15 mouse cellular contexts compared by ENCODE assay signal in the genomic region with DNA sequence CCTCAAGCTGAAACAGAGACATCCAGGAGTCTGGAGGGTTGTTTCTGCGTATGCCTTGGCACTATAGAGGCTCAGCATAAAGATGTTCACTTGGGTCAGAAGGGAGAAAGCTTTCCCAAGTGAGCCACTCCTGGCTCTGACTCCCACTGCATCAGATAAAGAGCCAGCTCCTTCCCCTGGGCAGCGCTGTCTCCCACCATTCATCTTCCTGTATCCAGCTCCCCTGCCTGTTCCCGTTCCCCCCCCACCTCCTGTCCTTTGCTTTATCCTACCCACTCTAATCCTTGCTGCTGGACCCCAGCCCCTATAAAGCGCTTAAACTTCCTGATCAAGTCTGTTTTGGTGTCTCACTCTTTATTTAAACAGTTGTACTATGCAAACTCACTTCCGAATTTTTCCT. TPM values are rescaled to one million over a fixed set of nuclear protein-coding genes. Genes with fewer than 3 reads are reported as not detected.
DNase-seq lines count a peak whose midpoint lies in the region; ATAC-seq lines count a peak whose summit lies in the region.
"Had no signal": no experiment of that assay in that cellular context is flagged by ENCODE, and none has a peak within 500 bp of the region (broad histone marks: within the 10 kb centered on the region; RNA-seq: fewer than 3 reads in every experiment).

No protein-coding gene starts in this region.

- peaks cover 16% of the 10 kb centered on the region; the same call in 1 of the 2 replicates for H3K27me3 ChIP-seq in forebrain, embryonic 13.5 days
- H3K27me3 ChIP-seq in forebrain, embryonic 10.5 days (ENCODE audit: poor library complexity, severe bottlenecking) = peaks cover 40% of the 10 kb centered on the region
- H3K27me3 ChIP-seq in hindbrain, embryonic 11.5 days (ENCODE audit: control insufficient read depth, insufficient read depth, low read length) = peaks cover 6% of the 10 kb centered on the region
- peaks cover 26% of the 10 kb centered on the region for H3K27me3 ChIP-seq in midbrain, embryonic 12.5 days
- H3K27me3 ChIP-seq in neural tube, embryonic 15.5 days (replicated peaks) = no peaks in the 10 kb centered on the region

- 28% methylated on average over 5 of the region's 5 CpGs for WGBS in forebrain, embryonic 13.5 days
- 28% methylated on average over 5 of the region's 5 CpGs for WGBS in forebrain, embryonic 10.5 days
- WGBS in hindbrain, embryonic 11.5 days = 35% methylated on average over 5 of the region's 5 CpGs
- 26% methylated on average over 5 of the region's 5 CpGs for WGBS in midbrain, embryonic 12.5 days
- 30% methylated on average over 5 of the region's 5 CpGs for WGBS in neural tube, embryonic 15.5 days

- peaks cover 22% of the 10 kb centered on the region for H3K4me1 ChIP-seq in forebrain, embryonic 13.5 days
- H3K4me1 ChIP-seq in forebrain, embryonic 10.5 days = peaks cover 15% of the 10 kb centered on the region
- H3K4me1 ChIP-seq in hindbrain, embryonic 11.5 days (replicated peaks; ENCODE audit: control insufficient read depth, insufficient read depth, low read length) = no peaks in the 10 kb centered on the region
- peaks cover 10% of the 10 kb centered on the region for H3K4me1 ChIP-seq in midbrain, embryonic 12.5 days
- H3K4me1 ChIP-seq in neural tube, embryonic 15.5 days = peaks cover 60% of the 10 kb centered on the region

- H3K36me3 ChIP-seq in forebrain, embryonic 13.5 days (ENCODE audit: poor library complexity, severe bottlenecking) = no peaks in the 10 kb centered on the region
- no peaks in the 10 kb centered on the region for H3K36me3 ChIP-seq in forebrain, embryonic 10.5 days (replicated peaks)
- H3K36me3 ChIP-seq in hindbrain, embryonic 11.5 days (ENCODE audit: control insufficient read depth, insufficient read depth, low read length) = no peaks in the 10 kb centered on the region
- no peaks in the 10 kb centered on the region for H3K36me3 ChIP-seq in midbrain, embryonic 12.5 days
- H3K36me3 ChIP-seq in neural tube, embryonic 15.5 days = no peaks in the 10 kb centered on the region

- peak overlapping the region; percentile 55 for H3K4me3 ChIP-seq in forebrain, embryonic 13.5 days
- H3K4me3 ChIP-seq in forebrain, embryonic 10.5 days = no peak overlapping the region
- peak overlapping the region; percentile 47; the same call in 1 of the 2 replicates for H3K4me3 ChIP-seq in hindbrain, embryonic 11.5 days (ENCODE audit: low read depth, low read length)
- H3K4me3 ChIP-seq in midbrain, embryonic 12.5 days = peak overlapping the region; percentile 55
- peak overlapping the region; percentile 66 for H3K4me3 ChIP-seq in neural tube, embryonic 15.5 days (replicated peaks)

- intact Hi-C loops in gastrocnemius, postnatal 36 days (cut with DNase I) = no loop called here

- ATAC-seq in forebrain, embryonic 13.5 days = no peak
- no peak for ATAC-seq in hindbrain, embryonic 11.5 days (ENCODE audit: low FRiP score)
- ATAC-seq in midbrain, embryonic 12.5 days (ENCODE audit: low FRiP score, low read depth) = no peak
- no peak for ATAC-seq in neural tube, embryonic 15.5 days (ENCODE audit: low FRiP score)

- peak overlapping the region; percentile 69 for H3K4me2 ChIP-seq in forebrain, embryonic 13.5 days
- peak overlapping the region; percentile 36; the same call in 1 of the 2 replicates for H3K4me2 ChIP-seq in hindbrain, embryonic 11.5 days (replicated peaks; ENCODE audit: low read depth, low read length)
- peak overlapping the region; percentile 63 for H3K4me2 ChIP-seq in midbrain, embryonic 12.5 days (replicated peaks)
- peak overlapping the region; percentile 68 for H3K4me2 ChIP-seq in neural tube, embryonic 15.5 days

- DNase-seq in forebrain, embryonic 10.5 days (ENCODE audit: extremely low spot score, low spot score) = no peak
- no peak for DNase-seq in hindbrain, embryonic 11.5 days (ENCODE audit: low spot score)
- DNase-seq in urinary bladder, adult 18-20 months (ENCODE audit: low spot score in 2 of 2) = no peak
- no peak for DNase-seq in c-Kit-positive CD71-positive TER-119-positive erythroid progenitor cells, embryonic 14.5 days (ENCODE audit: low spot score)
- DNase-seq in gastrocnemius, postnatal 36 days = no peak
- DNase-seq: adrenal gland, postnatal 36 days; heart, adult 18-20 months; kidney, postnatal 10 days; lung, embryonic 14.5 days had no signal

- H3K9ac ChIP-seq in forebrain, embryonic 13.5 days = no peak overlapping the region; the same call in 1 of the 2 replicates
- H3K9ac ChIP-seq in hindbrain, embryonic 11.5 days (ENCODE audit: low read depth, low read length) = no peak overlapping the region
- H3K9ac ChIP-seq in midbrain, embryonic 12.5 days (replicated peaks) = no peak overlapping the region
- peak overlapping the region; percentile 74 for H3K9ac ChIP-seq in neural tube, embryonic 15.5 days (replicated peaks)
- H3K9ac ChIP-seq: lung, embryonic 14.5 days had no signal

- H3K27ac ChIP-seq in forebrain, embryonic 13.5 days = no peak overlapping the region
- no peak overlapping the region for H3K27ac ChIP-seq in forebrain, embryonic 10.5 days
- no peak overlapping the region for H3K27ac ChIP-seq in hindbrain, embryonic 11.5 days (ENCODE audit: low read depth, low read length)
- no peak overlapping the region for H3K27ac ChIP-seq in midbrain, embryonic 12.5 days (replicated peaks)
- peak overlapping the region; percentile 95 for H3K27ac ChIP-seq in neural tube, embryonic 15.5 days (replicated peaks)
- H3K27ac ChIP-seq: macrophage had no signal

- H3K9me3 ChIP-seq in forebrain, embryonic 13.5 days (replicated peaks) = no peaks in the 10 kb centered on the region
- H3K9me3 ChIP-seq in forebrain, embryonic 10.5 days = no peaks in the 10 kb centered on the region
- no peaks in the 10 kb centered on the region for H3K9me3 ChIP-seq in hindbrain, embryonic 11.5 days (ENCODE audit: control insufficient read depth, low read length)
- no peaks in the 10 kb centered on the region for H3K9me3 ChIP-seq in midbrain, embryonic 12.5 days
- H3K9me3 ChIP-seq in neural tube, embryonic 15.5 days (replicated peaks) = no peaks in the 10 kb centered on the region

RNA-seq across cellular contexts. Expression of a gene that starts 1.2 kb away (rescaled TPM):
- 2.7 and 3.5 TPM in 2 replicates for polyA plus RNA-seq in forebrain, embryonic 13.5 days (2015; fragmentation: Nextera tagmentation; extraction: Ambion mirVana)
- polyA plus RNA-seq in forebrain, embryonic 10.5 days (2016; fragmentation: Nextera tagmentation; extraction: Ambion mirVana) = 0.09 and 0.20 TPM in 2 replicates
- polyA plus RNA-seq in hindbrain, embryonic 11.5 days (2014; fragmentation: Nextera tagmentation; extraction: Ambion mirVana) = 1.8 and 2.5 TPM in 2 replicates
- polyA plus RNA-seq in midbrain, embryonic 12.5 days (2016; fragmentation: Nextera tagmentation; extraction: Ambion mirVana) = 3.0 and 3.3 TPM in 2 replicates
- polyA plus RNA-seq in neural tube, embryonic 15.5 days (2015; fragmentation: Nextera tagmentation; extraction: Ambion mirVana) = 14.6 and 18.7 TPM in 2 replicates
- total RNA-seq in gastrocnemius, postnatal 36 days (2021) = under 1 TPM; 0.52 to 0.64 TPM
- total RNA-seq: CH12.LX; liver, adult 2 months had no signal
- polyA plus RNA-seq: liver, adult 2 months; lung, embryonic 14.5 days; macrophage had no signal
